Mouse (Mus musculus): ENCODE measurements around the gene Nfia. TPM values are rescaled to one million over a fixed set of nuclear protein-coding genes. Genes with fewer than 3 reads are reported as not detected.
A peak's percentile ranks its signal among the peaks of the same experiment; 100 is the strongest.

Nfia gene
- total and polyA plus RNA-seq, 3 experiments: 0.96 to 25.1 (median 1.3) TPM

- H3K9me3 ChIP-seq (replicated peaks): peaks cover 14% of the 10 kb centered on the region
- no peaks in the 10 kb centered on the region for H3K4me1 ChIP-seq (ENCODE audit: insufficient read depth, low read depth, low read length)
- H3K36me3 ChIP-seq (replicated peaks): no peaks in the 10 kb centered on the region
- no peak overlapping the region for H3K4me3 ChIP-seq (ENCODE audit: low read depth, low read length)
- TF ChIP-seq TAL1 (conservative IDR thresholded peaks at IDR 0.05; ENCODE audit: low read depth, low read length) (no peak), GATA1 (IDR thresholded peaks at IDR 0.05; ENCODE audit: borderline replicate concordance, low read length) (no peak), GATA2 (IDR thresholded peaks at IDR 0.05; ENCODE audit: borderline replicate concordance, low read depth, low read length) (no peak), POLR2AphosphoS5 (IDR thresholded peaks at IDR 0.05; ENCODE audit: insufficient replicate concordance, low read depth, low read length) (no peak), CTCF (IDR thresholded peaks at IDR 0.05; ENCODE audit: low read depth, low read length) (no peak)
- DNase-seq (ENCODE audit: low spot score) (no peak), ATAC-seq (ENCODE audit: extremely low read depth, insufficient number of reproducible peaks, low FRiP score, poor library complexity, severe bottlenecking) (0 out of 2 replicates have a peak, but pooled peaks have one; percentile 32)
- no peaks in the 10 kb centered on the region for H3K27me3 ChIP-seq (ENCODE audit: insufficient read depth, low read length)
Observed at GRCm38 (mm10) chr4:97926607-97927308, 154.2 kb downstream of the Nfia start.

DNA sequence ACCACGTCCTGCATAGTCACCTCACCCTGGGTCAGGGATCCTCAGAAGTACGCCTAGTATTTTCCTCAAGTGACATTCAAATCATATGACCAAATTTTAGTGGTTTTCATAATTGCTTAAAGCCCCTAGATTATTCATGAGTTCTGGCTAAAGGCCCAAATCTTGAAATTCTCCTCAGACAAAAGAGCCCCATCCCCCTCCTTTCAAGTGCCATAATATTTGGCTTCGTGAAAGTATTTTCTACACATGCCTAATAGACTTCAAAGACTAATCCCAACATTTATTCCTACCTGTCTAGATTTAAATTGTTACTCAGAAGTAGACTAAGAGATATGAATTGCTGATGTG is 154.7 kb downstream of the Nfia start:
- Histone ChIP-seq H3K36me3 (replicated peaks) (no peaks in the 10 kb centered on the region), H3K27me3 (ENCODE audit: insufficient read depth, low read length) (no peaks in the 10 kb centered on the region), H3K4me3 (ENCODE audit: low read depth, low read length) (no peak overlapping the region), H3K4me1 (ENCODE audit: insufficient read depth, low read depth, low read length) (no peaks in the 10 kb centered on the region), H3K9me3 (replicated peaks) (peaks cover 14% of the 10 kb centered on the region)
- DNase-seq (ENCODE audit: low spot score) (no peak), ATAC-seq (ENCODE audit: extremely low read depth, insufficient number of reproducible peaks, low FRiP score, poor library complexity, severe bottlenecking) (no peak)
- TF ChIP-seq GATA1 (IDR thresholded peaks at IDR 0.05; ENCODE audit: borderline replicate concordance, low read length): no peak
- TF ChIP-seq CTCF (IDR thresholded peaks at IDR 0.05; ENCODE audit: low read depth, low read length): no peak
- no peak for TF ChIP-seq TAL1 (conservative IDR thresholded peaks at IDR 0.05; ENCODE audit: low read depth, low read length)
- no peak for TF ChIP-seq GATA2 (IDR thresholded peaks at IDR 0.05; ENCODE audit: borderline replicate concordance, low read depth, low read length)
- TF ChIP-seq POLR2AphosphoS5 (IDR thresholded peaks at IDR 0.05; ENCODE audit: insufficient replicate concordance, low read depth, low read length): no peak

- TF ChIP-seq POLR2AphosphoS5 (IDR thresholded peaks at IDR 0.05; ENCODE audit: insufficient replicate concordance, low read depth, low read length): no peak
- TF ChIP-seq TAL1 (conservative IDR thresholded peaks at IDR 0.05; ENCODE audit: low read depth, low read length): no peak
- TF ChIP-seq GATA2 (IDR thresholded peaks at IDR 0.05; ENCODE audit: borderline replicate concordance, low read depth, low read length): no peak
- no peak for TF ChIP-seq GATA1 (IDR thresholded peaks at IDR 0.05; ENCODE audit: borderline replicate concordance, low read length)
- no peak for TF ChIP-seq CTCF (IDR thresholded peaks at IDR 0.05; ENCODE audit: low read depth, low read length)
- H3K9me3 ChIP-seq (replicated peaks): peaks cover 9% of the 10 kb centered on the region
- no peak for DNase-seq (ENCODE audit: low spot score)
- H3K36me3 ChIP-seq (replicated peaks): peaks cover 3% of the 10 kb centered on the region
- H3K27me3 ChIP-seq (ENCODE audit: insufficient read depth, low read length): no peaks in the 10 kb centered on the region
- H3K4me1 ChIP-seq (ENCODE audit: insufficient read depth, low read depth, low read length): no peaks in the 10 kb centered on the region
- no peak overlapping the region for H3K4me3 ChIP-seq (ENCODE audit: low read depth, low read length)
- no peak for ATAC-seq (ENCODE audit: extremely low read depth, insufficient number of reproducible peaks, low FRiP score, poor library complexity, severe bottlenecking)
Observed at GRCm38 (mm10) chr4:97936371-97936770, 163.8 kb downstream of the Nfia start.

- H3K9me3 ChIP-seq (replicated peaks): peaks cover 9% of the 10 kb centered on the region
- ATAC-seq (ENCODE audit: extremely low read depth, insufficient number of reproducible peaks, low FRiP score, poor library complexity, severe bottlenecking): no peak
- no peaks in the 10 kb centered on the region for H3K4me1 ChIP-seq (ENCODE audit: insufficient read depth, low read depth, low read length)
- DNase-seq (ENCODE audit: low spot score): no peak
- H3K36me3 ChIP-seq (replicated peaks): peaks cover 3% of the 10 kb centered on the region
- TF ChIP-seq GATA2 (IDR thresholded peaks at IDR 0.05; ENCODE audit: borderline replicate concordance, low read depth, low read length) (no peak), TAL1 (conservative IDR thresholded peaks at IDR 0.05; ENCODE audit: low read depth, low read length) (no peak), CTCF (IDR thresholded peaks at IDR 0.05; ENCODE audit: low read depth, low read length) (no peak), POLR2AphosphoS5 (IDR thresholded peaks at IDR 0.05; ENCODE audit: insufficient replicate concordance, low read depth, low read length) (no peak), GATA1 (IDR thresholded peaks at IDR 0.05; ENCODE audit: borderline replicate concordance, low read length) (no peak)
- H3K27me3 ChIP-seq (ENCODE audit: insufficient read depth, low read length): no peaks in the 10 kb centered on the region
- no peak overlapping the region for H3K4me3 ChIP-seq (ENCODE audit: low read depth, low read length)
Observed at GRCm38 (mm10) chr4:97936912-97937311, 164.4 kb downstream of the Nfia start.

DNA sequence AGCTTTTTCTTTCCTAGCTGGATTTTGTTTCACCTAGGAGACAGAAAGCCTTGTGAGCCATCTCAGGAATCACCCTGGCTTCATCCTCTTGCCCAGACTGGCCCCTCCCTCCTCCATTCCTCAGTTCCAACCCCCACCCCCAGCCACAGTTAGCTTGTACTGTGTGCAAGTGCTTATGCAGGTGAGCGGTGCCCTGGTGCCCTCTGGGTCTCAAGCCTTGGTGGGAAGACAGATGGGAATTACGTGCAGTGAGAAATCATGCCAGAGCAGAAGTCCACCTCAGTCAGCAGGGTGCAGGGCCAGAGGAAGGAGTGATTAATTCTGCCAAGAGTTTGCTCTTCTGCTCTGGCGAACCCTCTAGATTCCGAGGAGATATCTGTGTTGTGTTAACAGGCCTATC is 167.0 kb downstream of the Nfia start:
- Histone ChIP-seq H3K4me1 (ENCODE audit: insufficient read depth, low read depth, low read length) (no peaks in the 10 kb centered on the region), H3K36me3 (replicated peaks) (peaks cover 10% of the 10 kb centered on the region), H3K4me3 (ENCODE audit: low read depth, low read length) (no peak overlapping the region), H3K27me3 (ENCODE audit: insufficient read depth, low read length) (no peaks in the 10 kb centered on the region), H3K9me3 (replicated peaks) (peaks cover 19% of the 10 kb centered on the region)
- no peak for TF ChIP-seq POLR2AphosphoS5 (IDR thresholded peaks at IDR 0.05; ENCODE audit: insufficient replicate concordance, low read depth, low read length)
- DNase-seq (ENCODE audit: low spot score): no peak
- ATAC-seq (ENCODE audit: extremely low read depth, insufficient number of reproducible peaks, low FRiP score, poor library complexity, severe bottlenecking): no peak

GRCm38 (mm10) chr4:97939920-97940520 is 167.5 kb downstream of the Nfia start:
- ATAC-seq (ENCODE audit: extremely low read depth, insufficient number of reproducible peaks, low FRiP score, poor library complexity, severe bottlenecking): no peak
- Histone ChIP-seq H3K4me1 (ENCODE audit: insufficient read depth, low read depth, low read length) (no peaks in the 10 kb centered on the region), H3K4me3 (ENCODE audit: low read depth, low read length) (no peak overlapping the region), H3K27me3 (ENCODE audit: insufficient read depth, low read length) (no peaks in the 10 kb centered on the region), H3K36me3 (replicated peaks) (peaks cover 12% of the 10 kb centered on the region), H3K9me3 (replicated peaks) (peaks cover 22% of the 10 kb centered on the region)
- no peak for DNase-seq (ENCODE audit: low spot score)
- TF ChIP-seq CTCF (IDR thresholded peaks at IDR 0.05; ENCODE audit: low read depth, low read length) (no peak), GATA2 (IDR thresholded peaks at IDR 0.05; ENCODE audit: borderline replicate concordance, low read depth, low read length) (no peak), GATA1 (IDR thresholded peaks at IDR 0.05; ENCODE audit: borderline replicate concordance, low read length) (no peak), POLR2AphosphoS5 (IDR thresholded peaks at IDR 0.05; ENCODE audit: insufficient replicate concordance, low read depth, low read length) (no peak), TAL1 (conservative IDR thresholded peaks at IDR 0.05; ENCODE audit: low read depth, low read length) (no peak)

Measured in G1E (cell line).